Mouse (Mus musculus) cortical plate, adult 2 months (tissue): ENCODE measurements around the gene Gm1527. TPM values are rescaled to one million over a fixed set of nuclear protein-coding genes. Genes with fewer than 3 reads are reported as not detected.
"Not testable (repeated sequence)": the region's sequence is repeated elsewhere in the genome, so short reads cannot be mapped to it uniquely, and the experiment has no call there.

Experiments used
- H3K27ac ChIP-seq: fragments of 200-500 bp; 2 replicates; pipeline ENCODE4 v1.5.1; 2012; ENCODE audit warnings: low read length, control low read depth, inconsistent platforms; ENCODE audit not compliant: insufficient read depth
- H3K4me1 ChIP-seq: fragments of 200-500 bp; 2 replicates; pipeline ENCODE4 v1.6.1; 2011; ENCODE audit warnings: low read length; ENCODE audit not compliant: control insufficient read depth, insufficient read depth
- H3K4me3 ChIP-seq: fragments of 200-500 bp; 2 replicates; pipeline ENCODE4 v1.5.1; 2011; ENCODE audit warnings: mild to moderate bottlenecking, low read length, control low read depth; ENCODE audit not compliant: insufficient read depth
- CTCF ChIP-seq: fragments of 200-500 bp; IDR thresholded peaks from 2 replicates; pipeline ENCODE4 v1.5.1; 2011; ENCODE audit warnings: mild to moderate bottlenecking, control low read depth, low read length; ENCODE audit not compliant: insufficient read depth; ENCODE audit errors: extremely low read depth
- POLR2A ChIP-seq: fragments of 200-500 bp; IDR thresholded peaks from 2 replicates; pipeline ENCODE4 v1.6.1; 2011; ENCODE audit warnings: mild to moderate bottlenecking, low read length, control low read depth; ENCODE audit not compliant: insufficient read depth; ENCODE audit errors: extremely low read depth
- polyA plus RNA-seq: library from polyadenylated mRNA; depleted of rRNA; stranded (reverse); fragments of >200 nt; gene quantifications from 2 replicates; pipeline ENCODE4 v1.2.3, GENCODE M21; 2012; rRNA removed

Gm1527 gene
- not detected in 2 replicates for polyA plus RNA-seq

DNA sequence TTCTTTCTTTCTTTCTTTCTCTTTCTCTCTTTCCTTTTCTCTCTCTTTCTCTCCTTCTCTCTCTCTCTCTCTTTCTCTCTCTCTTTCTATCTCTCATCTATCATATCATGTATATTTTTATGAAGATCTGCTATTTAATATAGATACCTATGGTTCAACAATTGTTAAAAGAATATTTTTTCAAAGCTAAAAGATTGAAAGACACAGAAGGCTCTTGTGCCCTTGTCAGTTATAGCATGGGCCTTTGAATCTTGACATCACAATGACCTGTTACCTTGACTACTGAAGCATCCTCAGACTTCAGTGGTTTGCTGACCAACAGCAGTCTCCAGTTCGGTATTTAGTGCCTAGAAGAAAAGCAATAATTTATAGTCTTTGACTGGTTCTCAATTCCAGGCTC, at the start of gene Gm1527:
Gene Gm1527, plus strand, starts transcription at position 301 of the 400 bp plus-strand sequence.
- no peak within 1 kb of the TSS for H3K4me3 ChIP-seq
- H3K27ac ChIP-seq: no peak within 1 kb of the TSS
- TF ChIP-seq CTCF (no peak), POLR2A (no peak)
- no peaks in the 10 kb centered on the region for H3K4me1 ChIP-seq

DNA sequence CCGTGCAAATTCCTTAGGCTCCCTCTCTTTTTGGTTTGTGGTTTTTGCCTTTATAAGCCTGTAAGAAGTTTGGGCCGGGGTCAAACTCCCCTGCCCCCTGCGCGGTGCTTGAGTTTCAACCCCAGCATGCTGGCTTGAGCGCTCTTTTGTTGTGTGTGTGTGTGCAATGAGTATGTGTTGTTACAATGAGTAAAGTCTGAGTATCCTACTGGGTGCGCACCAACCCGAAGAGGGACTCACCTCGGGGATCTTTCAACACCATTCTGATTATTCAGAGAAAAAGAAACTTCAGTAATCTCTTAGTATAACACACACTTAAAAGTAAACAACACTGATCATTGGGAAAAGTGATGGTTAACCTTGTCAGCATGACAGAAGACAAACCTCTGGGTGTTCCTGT, 49.2 kb upstream of the Gm1527 start:
- TF ChIP-seq POLR2A (no peak), CTCF (no peak)
- no peak overlapping the region for H3K4me3 ChIP-seq
- H3K4me1 ChIP-seq: no peaks in the 10 kb centered on the region
- H3K27ac ChIP-seq: no peak overlapping the region

GRCm38 (mm10) chr3:28847115-28847514, 45.3 kb upstream of the Gm1527 start:
- H3K27ac ChIP-seq: no peak overlapping the region
- TF ChIP-seq POLR2A: no peak
- TF ChIP-seq CTCF: no peak
- no peaks in the 10 kb centered on the region for H3K4me1 ChIP-seq
- H3K4me3 ChIP-seq: no peak overlapping the region

DNA sequence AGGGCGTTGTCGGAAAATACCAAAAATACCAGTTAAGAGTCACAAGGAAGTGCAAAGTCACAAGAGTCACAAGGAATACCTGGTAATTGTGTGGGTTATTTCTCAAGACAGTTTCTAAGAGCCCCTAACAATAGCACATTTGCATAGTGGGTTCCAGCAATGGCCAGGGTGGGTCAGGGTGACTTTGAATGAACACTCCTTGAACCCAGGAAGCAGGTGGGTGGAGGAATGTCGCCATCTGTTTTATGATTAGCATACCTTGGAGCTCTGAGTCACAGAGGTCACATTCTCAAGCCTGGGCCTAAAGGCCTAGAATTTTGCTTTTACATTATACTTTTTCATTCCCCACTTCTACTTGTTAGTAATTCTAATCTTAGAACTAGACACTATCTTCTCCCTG, 40.2 kb upstream of the Gm1527 start:
- not testable (repeated sequence) for H3K4me1 ChIP-seq, H3K27ac ChIP-seq, H3K4me3 ChIP-seq

DNA sequence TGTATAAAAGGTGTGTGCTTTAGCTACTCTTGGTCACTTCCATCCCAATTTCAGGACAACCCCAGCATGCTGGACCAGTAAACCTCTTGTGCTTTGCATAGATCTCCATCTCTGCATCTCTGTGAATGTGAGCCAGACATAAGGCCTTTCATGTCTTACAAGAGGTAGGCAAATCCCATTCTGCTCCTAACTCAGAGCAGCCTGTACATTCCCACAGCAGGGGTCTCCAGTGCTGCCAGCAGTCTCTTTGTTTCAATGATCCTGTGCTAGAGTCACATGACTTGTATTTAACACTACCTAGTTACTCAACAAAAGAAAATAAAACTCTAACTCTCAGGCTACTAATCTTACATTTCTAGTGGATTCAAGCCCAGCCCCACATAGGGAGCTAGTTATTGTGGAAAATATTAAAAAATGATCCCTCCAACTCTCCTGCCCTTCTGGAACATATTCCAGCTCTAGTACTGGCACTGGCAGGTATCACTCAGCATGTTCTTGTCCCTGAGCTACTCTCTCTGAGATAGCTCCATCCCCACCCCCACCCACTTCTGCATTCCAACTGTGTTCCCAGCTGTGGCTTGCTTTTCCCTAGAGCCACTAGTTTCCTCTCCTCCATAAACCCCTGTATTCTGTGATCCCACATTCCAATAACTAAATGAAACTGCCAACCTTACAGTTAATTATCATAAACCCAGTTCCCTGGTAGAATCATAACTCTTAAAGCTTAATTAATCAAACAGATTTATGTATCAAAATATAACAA, 32.6 kb upstream of the Gm1527 start:
- not testable (repeated sequence) for H3K4me1 ChIP-seq, H3K4me3 ChIP-seq, H3K27ac ChIP-seq

GRCm38 (mm10) chr3:28896966-28897365, 4.5 kb downstream of the Gm1527 start:
- not testable (repeated sequence) for H3K4me1 ChIP-seq, H3K4me3 ChIP-seq, H3K27ac ChIP-seq

- Histone ChIP-seq H3K4me3 (no peak overlapping the region), H3K4me1 (no peaks in the 10 kb centered on the region), H3K27ac (no peak overlapping the region)
- no peak for TF ChIP-seq CTCF
- no peak for TF ChIP-seq POLR2A
These were observed 73.5 kb downstream of the Gm1527 start for GRCm38 (mm10) chr3:28965931-28966330.

DNA sequence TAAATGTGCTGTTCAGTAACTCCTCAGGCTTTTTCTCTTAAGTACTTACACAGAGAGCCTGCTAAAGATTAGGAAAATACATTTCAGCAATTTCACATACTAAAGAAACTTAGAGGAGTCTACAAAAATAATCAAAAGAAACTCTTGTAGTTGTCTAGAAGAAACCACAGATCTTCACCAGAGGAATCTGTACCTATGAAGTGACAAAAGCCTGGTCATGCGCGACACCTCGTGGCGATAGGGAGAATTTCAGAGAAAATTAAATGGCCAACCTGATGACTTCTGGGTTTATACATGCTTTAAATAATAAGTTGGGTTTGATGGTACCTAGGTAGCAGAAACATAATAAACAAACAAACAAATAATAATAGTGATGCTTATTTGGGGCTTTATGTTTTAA, 76.4 kb downstream of the Gm1527 start:
- no peak overlapping the region for H3K27ac ChIP-seq
- H3K4me3 ChIP-seq: no peak overlapping the region
- H3K4me1 ChIP-seq: no peaks in the 10 kb centered on the region
- TF ChIP-seq CTCF (peak; percentile 88), POLR2A (no peak)

Other genes with a start within 250 kb of the Gm1527 start
- 0.04 and 0.06 TPM in 2 replicates for gene Slc2a2, start 194.7 kb upstream of the Gm1527 start, polyA plus RNA-seq
- 24.6 and 26.2 TPM in 2 replicates for gene Eif5a2, start 111.3 kb upstream of the Gm1527 start, polyA plus RNA-seq
- gene Rpl22l1, start 87.2 kb upstream of the Gm1527 start, polyA plus RNA-seq: 156 and 163 TPM in 2 replicates
- 12.9 and 15.1 TPM in 2 replicates for gene Egfem1, start 189.4 kb downstream of the Gm1527 start, polyA plus RNA-seq